Mouse (Mus musculus): ENCODE data around the gene Catsperd. TPM values are rescaled to one million over a fixed set of nuclear protein-coding genes. Genes with fewer than 3 reads are reported as not detected.
"Not testable (repeated sequence)": the region's sequence is repeated elsewhere in the genome, so short reads cannot be mapped to it uniquely, and the experiment has no call there.

Gene Catsperd
- polyA plus RNA-seq, 1 experiment from 2014 or later, result 1.7 TPM

DNA sequence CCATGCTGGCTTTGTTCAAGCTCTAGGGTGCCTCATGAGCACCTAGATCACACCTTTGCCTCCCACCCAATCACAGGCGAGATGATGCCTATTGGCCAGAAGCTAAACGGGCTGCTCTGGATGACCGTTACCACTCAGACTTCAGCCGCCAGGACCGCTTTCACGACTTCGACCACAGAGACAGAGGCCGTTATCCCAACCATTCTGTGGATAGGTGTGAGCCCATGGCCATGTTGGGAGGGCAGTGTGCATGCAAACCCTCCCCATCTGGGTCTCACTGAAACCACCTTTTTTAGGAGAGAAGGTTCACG, 23.9 kb upstream of the Catsperd start:
- H3K27ac ChIP-seq (replicated peaks), result no peak overlapping the region
- ATAC-seq (ENCODE audit: low FRiP score, low read depth), result no peak
- 91% methylated on average over 9 of the region's 9 CpGs for WGBS
- H3K27me3 ChIP-seq, result no peaks in the 10 kb centered on the region
- H3K9me3 ChIP-seq, result no peaks in the 10 kb centered on the region
- H3K4me3 ChIP-seq, result no peak overlapping the region
- no peak overlapping the region for H3K9ac ChIP-seq
- H3K4me1 ChIP-seq (replicated peaks), result peaks cover 17% of the 10 kb centered on the region
- no peak overlapping the region for H3K4me2 ChIP-seq
- peaks cover 82% of the 10 kb centered on the region for H3K36me3 ChIP-seq

DNA sequence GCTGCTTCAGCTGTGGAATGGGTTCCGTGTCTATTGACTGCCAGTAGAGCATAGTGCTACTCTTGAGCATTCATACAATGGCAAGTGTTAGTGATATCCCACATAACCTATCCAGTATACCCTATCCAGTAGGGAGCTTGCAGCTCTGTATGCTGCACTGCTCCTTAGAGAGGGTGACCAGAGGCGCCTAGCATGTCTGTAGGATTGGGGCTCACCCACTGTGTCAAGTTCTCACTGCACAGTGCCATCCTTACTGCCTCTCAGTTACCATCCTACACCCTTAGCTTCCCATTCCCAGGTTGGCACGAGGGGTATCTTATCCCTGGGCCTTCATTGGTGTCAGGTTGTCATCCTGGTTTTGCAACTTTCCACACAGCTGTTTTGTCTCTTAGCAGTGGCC, 23.5 kb upstream of the Catsperd start:
- 94% methylated on average over 3 of the region's 3 CpGs for WGBS
- no peaks in the 10 kb centered on the region for H3K9me3 ChIP-seq
- H3K9ac ChIP-seq, result no peak overlapping the region
- H3K27ac ChIP-seq (replicated peaks), result no peak overlapping the region
- H3K4me2 ChIP-seq, result no peak overlapping the region
- peaks cover 18% of the 10 kb centered on the region for H3K4me1 ChIP-seq (replicated peaks)
- H3K4me3 ChIP-seq, result no peak overlapping the region
- peaks cover 78% of the 10 kb centered on the region for H3K36me3 ChIP-seq
- no peak for ATAC-seq (ENCODE audit: low FRiP score, low read depth)
- H3K27me3 ChIP-seq, result no peaks in the 10 kb centered on the region

DNA sequence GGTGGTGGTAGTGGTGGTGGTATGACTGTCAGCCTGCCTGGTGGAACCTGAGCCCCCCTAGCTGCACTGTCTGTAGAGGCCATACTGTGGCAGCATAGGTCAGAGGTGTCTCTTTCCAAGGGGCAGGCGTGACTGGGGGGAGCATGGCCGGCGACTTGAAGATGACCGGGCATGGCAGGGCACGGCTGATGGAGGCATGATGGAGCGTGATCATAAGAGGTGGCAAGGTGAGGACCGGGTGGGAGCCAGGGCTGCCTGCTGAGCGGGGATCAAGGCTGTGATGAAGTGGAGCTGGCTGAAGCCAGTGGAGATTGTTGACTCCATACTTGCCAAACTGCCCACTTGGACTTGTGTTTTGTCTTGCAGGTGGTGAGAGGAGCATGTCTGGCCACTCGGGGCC, 22.5 kb upstream of the Catsperd start:
- 92% methylated on average over 9 of the region's 9 CpGs for WGBS

DNA sequence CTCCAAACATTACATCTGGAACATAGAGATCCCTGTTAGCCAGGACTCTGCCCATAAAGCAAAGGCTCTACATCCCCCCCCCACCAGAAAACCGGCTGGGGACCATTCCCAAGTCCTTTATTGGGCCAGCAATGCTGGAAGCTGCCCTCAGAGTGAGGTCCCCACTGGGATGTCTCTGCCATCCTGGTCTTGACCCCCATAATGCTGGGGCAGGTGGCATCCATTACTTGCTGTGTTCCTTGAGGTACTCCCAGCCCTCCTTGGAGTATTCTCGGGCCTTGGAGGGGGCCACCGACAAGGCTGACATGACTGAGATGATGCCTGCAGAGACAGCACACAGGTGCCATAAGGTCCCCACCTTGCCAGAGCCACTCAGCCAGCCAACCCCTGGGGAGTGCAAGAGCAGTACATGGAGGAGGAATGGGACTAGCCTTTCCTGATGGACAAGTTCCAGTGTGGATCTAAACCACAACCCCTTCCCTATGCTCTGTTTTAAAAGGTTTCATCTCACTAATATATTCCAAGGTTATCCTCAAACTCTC, 20.4 kb upstream of the Catsperd start:
- Histone ChIP-seq H3K36me3 (peaks cover 47% of the 10 kb centered on the region), H3K4me3 (no peak overlapping the region), H3K9me3 (no peaks in the 10 kb centered on the region), H3K4me2 (no peak overlapping the region), H3K27ac (replicated peaks) (no peak overlapping the region), H3K4me1 (replicated peaks) (peaks cover 30% of the 10 kb centered on the region), H3K27me3 (no peaks in the 10 kb centered on the region), H3K9ac (no peak overlapping the region)
- 85% methylated on average over 3 of the region's 3 CpGs for WGBS
- no peak for ATAC-seq (ENCODE audit: low FRiP score, low read depth)

More for the DNA sequence above, 22.5 kb upstream of the Catsperd start:
- ATAC-seq (ENCODE audit: low FRiP score, low read depth), result no peak
- H3K9me3 ChIP-seq, result no peaks in the 10 kb centered on the region
- H3K9ac ChIP-seq, result no peak overlapping the region
- H3K27ac ChIP-seq (replicated peaks), result no peak overlapping the region
- no peak overlapping the region for H3K4me3 ChIP-seq
- H3K4me2 ChIP-seq, result no peak overlapping the region
- no peaks in the 10 kb centered on the region for H3K27me3 ChIP-seq
- peaks cover 68% of the 10 kb centered on the region for H3K36me3 ChIP-seq
- H3K4me1 ChIP-seq (replicated peaks), result peaks cover 22% of the 10 kb centered on the region

DNA sequence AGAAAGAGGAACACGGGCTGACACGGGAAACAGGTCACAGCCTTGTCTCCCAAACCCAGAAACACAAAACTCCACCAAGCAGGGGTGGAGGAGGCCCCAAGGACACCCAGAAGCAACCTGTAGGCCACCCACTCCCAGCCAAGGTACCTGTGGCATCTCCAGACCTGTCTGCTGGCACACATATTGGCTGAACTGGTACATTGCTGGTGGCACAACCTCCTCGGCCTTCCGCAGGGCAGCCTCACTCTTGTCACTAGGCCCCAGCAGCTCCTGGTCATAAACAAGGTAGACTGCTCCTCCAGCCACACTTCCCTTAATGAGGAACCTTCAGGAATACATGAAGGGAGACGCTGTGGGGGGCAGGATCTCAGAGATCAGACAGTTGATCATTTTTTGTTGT, 19.2 kb upstream of the Catsperd start:
- Histone ChIP-seq H3K9me3 (no peaks in the 10 kb centered on the region), H3K4me1 (replicated peaks) (peaks cover 32% of the 10 kb centered on the region), H3K4me2 (peak overlapping the region; percentile 68), H3K4me3 (peak overlapping the region; percentile 63), H3K9ac (peak overlapping the region; percentile 71), H3K36me3 (peaks cover 36% of the 10 kb centered on the region), H3K27me3 (no peaks in the 10 kb centered on the region), H3K27ac (replicated peaks) (peak overlapping the region; percentile 89; the same call in 1 of the 2 replicates)
- ATAC-seq (ENCODE audit: low FRiP score, low read depth), result no peak
- 57% methylated on average over 5 of the region's 5 CpGs for WGBS

DNA sequence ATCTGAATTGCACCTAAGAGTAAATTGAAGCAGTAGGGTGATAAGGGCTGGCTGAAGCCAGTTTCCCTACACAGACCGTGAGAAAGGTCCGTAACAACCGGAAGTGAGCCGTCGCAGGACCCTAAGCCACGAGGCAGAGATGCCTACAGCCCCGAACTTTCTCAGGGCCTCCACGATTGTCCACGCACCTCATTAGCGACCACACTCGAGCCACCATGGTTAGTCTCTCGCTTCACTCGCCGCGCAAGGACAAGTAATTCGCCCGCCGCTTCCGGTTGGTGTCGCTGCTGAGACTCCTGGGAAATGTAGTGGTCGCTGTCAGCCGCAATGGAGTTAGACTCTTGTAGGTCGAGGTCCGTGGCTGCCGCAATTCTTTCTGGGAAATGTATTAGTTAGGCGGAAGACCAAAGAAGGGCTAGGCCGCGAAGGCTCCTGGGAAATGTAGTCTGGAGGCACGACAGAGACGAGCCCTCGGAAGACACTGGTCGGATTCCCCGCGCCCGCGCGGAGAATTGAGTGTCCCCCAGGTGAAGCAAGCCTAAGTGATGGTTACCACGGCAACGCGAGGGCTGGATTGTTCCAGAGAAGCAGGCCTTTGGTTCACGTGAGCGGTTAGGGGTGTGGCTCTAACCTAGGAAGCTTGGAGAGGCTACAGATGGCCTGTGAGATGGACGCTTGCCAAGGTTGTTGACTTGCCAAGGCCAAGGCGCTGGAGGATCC, 18.3 kb upstream of the Catsperd start, which contains the start of gene 2410015M20Rik:
2410015M20Rik (minus strand) TSS at position 320 of the 720 bp plus-strand sequence.
- no peaks in the 10 kb centered on the region for H3K9me3 ChIP-seq
- peak within 1 kb of the TSS; percentile 63 for H3K4me3 ChIP-seq
- H3K4me2 ChIP-seq, result peak within 1 kb of the TSS; percentile 68
- H3K27ac ChIP-seq (replicated peaks), result peak within 1 kb of the TSS; percentile 89
- peaks cover 40% of the 10 kb centered on the region for H3K4me1 ChIP-seq (replicated peaks)
- peak within 1 kb of the TSS; percentile 71 for H3K9ac ChIP-seq
- peaks cover 26% of the 10 kb centered on the region for H3K36me3 ChIP-seq
- peak; percentile 89 for ATAC-seq (ENCODE audit: low FRiP score, low read depth)
- H3K27me3 ChIP-seq, result no peaks in the 10 kb centered on the region
- WGBS, result under 1% methylated on average over 44 of the region's 44 CpGs

DNA sequence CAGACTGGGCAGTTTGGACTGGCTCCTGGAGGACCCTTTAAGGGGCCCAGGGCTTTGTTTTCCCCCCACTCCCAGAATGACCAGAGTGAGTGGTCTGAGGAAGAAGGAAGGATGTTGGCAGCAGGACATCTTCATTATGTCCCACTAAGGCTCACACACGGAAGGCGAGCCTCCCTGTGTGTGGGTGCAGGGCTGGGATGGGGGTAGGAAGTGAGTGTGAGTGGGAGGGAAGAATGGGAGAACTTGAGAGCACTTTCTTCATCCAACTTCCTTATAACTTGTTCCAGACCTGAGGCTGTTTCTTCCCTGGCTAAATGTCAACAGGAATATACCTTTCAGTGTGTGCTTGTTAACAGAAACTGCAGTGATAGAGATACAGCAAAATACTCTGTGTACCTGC, 16.6 kb upstream of the Catsperd start:
- H3K4me2 ChIP-seq, result no peak overlapping the region
- ATAC-seq (ENCODE audit: low FRiP score, low read depth), result no peak
- H3K27me3 ChIP-seq, result no peaks in the 10 kb centered on the region
- no peak overlapping the region for H3K27ac ChIP-seq (replicated peaks)
- WGBS, result 60% methylated on average over 2 of the region's 2 CpGs
- no peak overlapping the region for H3K9ac ChIP-seq
- H3K4me3 ChIP-seq, result no peak overlapping the region
- no peaks in the 10 kb centered on the region for H3K9me3 ChIP-seq
- H3K4me1 ChIP-seq (replicated peaks), result peaks cover 54% of the 10 kb centered on the region
- peaks cover 20% of the 10 kb centered on the region for H3K36me3 ChIP-seq

DNA sequence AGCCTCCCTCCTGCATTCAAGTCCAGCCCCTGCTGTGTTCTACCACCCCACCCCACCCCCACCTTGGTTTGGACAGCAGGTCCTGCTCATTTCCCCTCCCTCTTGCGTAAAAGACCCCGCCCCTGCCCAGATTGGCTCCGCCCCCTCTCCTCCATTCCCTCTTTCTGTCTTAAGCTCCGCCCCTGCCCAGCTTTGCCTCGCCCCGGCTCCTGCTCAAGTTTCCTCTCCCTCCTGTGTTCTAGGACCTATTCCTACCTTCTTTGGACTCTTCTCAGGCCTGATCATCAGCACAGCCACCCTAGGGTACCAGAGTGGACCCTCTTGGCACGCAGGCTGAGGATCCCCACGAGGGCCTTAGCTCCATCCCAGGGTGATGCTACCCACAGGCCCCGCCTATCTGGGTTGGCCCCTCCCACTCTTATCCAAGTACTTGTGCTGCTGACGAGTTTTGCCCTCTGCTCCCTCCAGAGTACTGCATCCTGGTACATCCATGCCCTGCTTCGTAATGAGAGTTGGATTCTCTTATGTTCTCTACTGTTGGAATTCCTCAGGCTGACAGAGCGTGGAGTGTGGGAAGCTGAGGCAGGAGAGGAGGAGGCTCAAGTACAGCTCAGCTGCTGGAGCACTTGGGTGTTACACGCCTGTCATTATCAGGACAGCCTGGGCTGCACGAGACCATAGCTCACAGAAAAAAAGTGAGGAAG, 15.9 kb upstream of the Catsperd start:
- ATAC-seq (ENCODE audit: low FRiP score, low read depth), result no peak
- Histone ChIP-seq H3K9ac (no peak overlapping the region), H3K9me3 (no peaks in the 10 kb centered on the region), H3K36me3 (peaks cover 20% of the 10 kb centered on the region), H3K27me3 (no peaks in the 10 kb centered on the region), H3K4me1 (replicated peaks) (peaks cover 54% of the 10 kb centered on the region), H3K27ac (replicated peaks) (no peak overlapping the region), H3K4me3 (no peak overlapping the region), H3K4me2 (no peak overlapping the region)
- 16% methylated on average over 14 of the region's 14 CpGs for WGBS

DNA sequence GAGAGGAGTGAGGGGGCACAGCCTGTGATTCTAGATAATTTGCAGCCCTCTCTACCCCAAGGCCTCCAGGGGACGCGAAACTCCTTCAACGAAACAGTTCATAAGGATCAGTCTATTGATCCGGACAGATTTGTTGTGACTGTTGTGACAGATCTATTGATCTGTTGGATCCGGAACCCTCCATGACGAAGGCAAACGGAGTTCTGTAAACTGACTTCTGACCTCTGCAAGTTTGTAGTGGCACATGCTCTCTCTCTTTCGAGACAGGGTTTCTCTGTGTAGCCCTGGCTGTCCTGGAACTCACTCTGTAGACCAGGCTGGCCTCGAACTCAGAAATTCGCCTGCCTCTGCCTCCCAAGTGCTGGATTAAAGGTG, 15.4 kb upstream of the Catsperd start:
- not testable (repeated sequence) for H3K27me3 ChIP-seq; H3K9me3 ChIP-seq; H3K27ac ChIP-seq (replicated peaks); H3K4me3 ChIP-seq; H3K4me2 ChIP-seq; H3K9ac ChIP-seq; ATAC-seq (ENCODE audit: low FRiP score, low read depth)
- WGBS, result 79% methylated on average over 10 of the region's 10 CpGs
- Histone ChIP-seq H3K36me3 (peaks cover 17% of the 10 kb centered on the region), H3K4me1 (replicated peaks) (peaks cover 52% of the 10 kb centered on the region)

DNA sequence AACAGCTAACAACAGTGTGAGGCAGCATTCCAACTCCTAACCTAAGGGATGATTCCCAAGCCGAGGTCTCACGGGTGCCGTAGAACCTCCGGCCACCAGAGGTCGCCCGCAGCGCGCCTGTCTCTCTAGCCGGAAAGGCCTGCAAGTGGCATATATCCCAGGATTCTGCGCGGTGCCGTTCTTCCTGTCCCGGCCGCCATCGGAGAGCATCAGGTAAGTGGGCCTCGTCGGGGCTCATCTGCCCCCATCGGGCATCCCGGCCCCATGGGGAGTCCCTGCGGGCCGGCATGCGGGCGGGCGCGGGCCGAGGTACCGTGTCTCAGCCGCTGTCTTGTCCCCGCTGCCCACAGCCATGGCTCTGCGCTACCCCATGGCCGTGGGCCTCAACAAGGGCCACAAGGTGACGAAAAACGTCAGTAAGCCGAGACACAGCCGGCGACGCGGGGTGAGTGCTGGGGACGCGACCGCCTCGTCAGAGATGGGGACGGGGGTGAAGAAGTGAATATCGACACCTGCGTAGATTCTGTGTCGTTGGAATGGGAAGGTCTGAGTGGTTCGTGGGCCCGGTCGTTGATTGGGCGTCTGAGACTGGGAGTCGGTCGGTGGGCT, 14.6 kb upstream of the Catsperd start, which contains the start of gene Rpl36:
Rpl36 (plus strand) TSS at position 181 of the 609 bp plus-strand sequence.
- Histone ChIP-seq H3K9ac (peak within 1 kb of the TSS; percentile 68), H3K4me1 (replicated peaks) (peaks cover 44% of the 10 kb centered on the region), H3K36me3 (peaks cover 22% of the 10 kb centered on the region), H3K4me3 (peak within 1 kb of the TSS; percentile 77), H3K27ac (replicated peaks) (peak within 1 kb of the TSS; percentile 94), H3K9me3 (no peaks in the 10 kb centered on the region), H3K4me2 (peak within 1 kb of the TSS; percentile 70), H3K27me3 (no peaks in the 10 kb centered on the region)
- WGBS, result 0% methylated on average over 52 of the region's 52 CpGs
- ATAC-seq (ENCODE audit: low FRiP score, low read depth), result peak; percentile 63

DNA sequence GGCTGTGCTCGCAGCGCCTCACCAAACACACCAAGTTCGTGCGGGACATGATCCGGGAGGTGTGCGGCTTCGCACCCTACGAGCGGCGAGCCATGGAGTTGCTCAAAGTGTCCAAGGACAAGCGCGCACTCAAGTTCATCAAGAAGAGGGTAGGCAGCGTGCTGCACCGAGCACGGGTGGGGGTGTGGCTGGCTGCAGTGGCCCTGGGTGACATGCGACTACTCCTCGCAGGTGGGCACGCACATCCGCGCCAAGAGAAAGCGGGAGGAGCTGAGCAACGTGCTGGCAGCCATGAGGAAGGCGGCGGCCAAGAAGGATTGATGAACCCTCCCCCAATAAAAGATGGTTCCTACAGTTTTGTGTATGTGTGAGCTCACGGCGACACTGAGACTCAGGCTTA, 14.1 kb upstream of the Catsperd start:
- H3K36me3 ChIP-seq, result peaks cover 25% of the 10 kb centered on the region
- not testable (repeated sequence) for H3K27me3 ChIP-seq; ATAC-seq (ENCODE audit: low FRiP score, low read depth); H3K9me3 ChIP-seq
- H3K4me1 ChIP-seq (replicated peaks), result peaks cover 38% of the 10 kb centered on the region
- peak overlapping the region; percentile 68 for H3K9ac ChIP-seq
- H3K4me3 ChIP-seq, result peak overlapping the region; percentile 77
- H3K4me2 ChIP-seq, result peak overlapping the region; percentile 70
- peak overlapping the region; percentile 94 for H3K27ac ChIP-seq (replicated peaks)
- WGBS, result under 1% methylated on average over 26 of the region's 26 CpGs
